23 mouse cellular contexts compared by ENCODE assay signal in genomic region chr6:144086096-144086810, GRCm38 (mm10).
DNase-seq lines count a peak whose midpoint lies in the region; ATAC-seq and TF ChIP-seq lines count a peak whose summit lies in the region.
"Had no signal": no experiment of that assay in that cellular context is flagged by ENCODE, and none has a peak within 500 bp of the region (broad histone marks: within the 10 kb centered on the region; RNA-seq: fewer than 3 reads in every experiment).

No protein-coding gene starts in this region.

- no peak overlapping the region for H3K9ac ChIP-seq in liver, adult 2 months (ENCODE audit: low read depth, low read length)
- H3K9ac ChIP-seq in liver, embryonic 11.5 days (ENCODE audit: low read depth, low read length) = no peak overlapping the region
- H3K9ac ChIP-seq in intestine, embryonic 15.5 days = no peak overlapping the region
- H3K9ac ChIP-seq in intestine, postnatal 0 days (ENCODE audit: low read depth, low read length) = no peak overlapping the region
- H3K9ac ChIP-seq: embryonic facial prominence, embryonic 12.5 days; forebrain, embryonic 13.5 days; forebrain, embryonic 15.5 days; forebrain, postnatal 0 days had no signal

- H3K4me1 ChIP-seq in liver, adult 2 months (ENCODE audit: control insufficient read depth, insufficient read depth, low read length) = peaks cover 25% of the 10 kb centered on the region
- no peaks in the 10 kb centered on the region for H3K4me1 ChIP-seq in liver, embryonic 11.5 days (replicated peaks; ENCODE audit: control insufficient read depth, insufficient read depth, low read length)
- no peaks in the 10 kb centered on the region for H3K4me1 ChIP-seq in intestine, embryonic 15.5 days (replicated peaks)
- no peaks in the 10 kb centered on the region for H3K4me1 ChIP-seq in intestine, postnatal 0 days (replicated peaks; ENCODE audit: control insufficient read depth, insufficient read depth, low read length)
- no peaks in the 10 kb centered on the region for H3K4me1 ChIP-seq in embryonic facial prominence, embryonic 10.5 days
- H3K4me1 ChIP-seq: forebrain, embryonic 15.5 days had no signal

- no peaks in the 10 kb centered on the region for H3K27me3 ChIP-seq in liver, adult 2 months (ENCODE audit: control insufficient read depth, insufficient read depth, low read length)
- no peaks in the 10 kb centered on the region for H3K27me3 ChIP-seq in liver, embryonic 11.5 days (replicated peaks; ENCODE audit: control insufficient read depth, insufficient read depth, low read length)
- H3K27me3 ChIP-seq in intestine, embryonic 15.5 days (replicated peaks) = no peaks in the 10 kb centered on the region
- H3K27me3 ChIP-seq in intestine, postnatal 0 days (replicated peaks; ENCODE audit: control insufficient read depth, insufficient read depth, low read length) = no peaks in the 10 kb centered on the region
- H3K27me3 ChIP-seq in embryonic facial prominence, embryonic 10.5 days (replicated peaks; ENCODE audit: low read depth, poor library complexity, severe bottlenecking) = no peaks in the 10 kb centered on the region
- H3K27me3 ChIP-seq: embryonic facial prominence, embryonic 12.5 days; forebrain, embryonic 13.5 days; forebrain, embryonic 15.5 days; Patski had no signal

- H3K4me3 ChIP-seq in liver, adult 2 months (ENCODE audit: insufficient read depth, low read depth, low read length) = no peak overlapping the region
- no peak overlapping the region for H3K4me3 ChIP-seq in liver, embryonic 11.5 days (ENCODE audit: low read depth, low read length)
- no peak overlapping the region for H3K4me3 ChIP-seq in intestine, embryonic 15.5 days (replicated peaks)
- no peak overlapping the region for H3K4me3 ChIP-seq in intestine, postnatal 0 days (ENCODE audit: low read depth, low read length)
- H3K4me3 ChIP-seq in embryonic facial prominence, embryonic 10.5 days = no peak overlapping the region
- H3K4me3 ChIP-seq: embryonic facial prominence, embryonic 12.5 days; forebrain, embryonic 13.5 days; forebrain, embryonic 15.5 days had no signal

- DNase-seq in liver, adult 2 months (ENCODE audit: extremely low read depth, low read depth, low spot score) = peak; percentile 85
- no peak for DNase-seq in liver, embryonic 11.5 days (ENCODE audit: low spot score)
- peak; percentile 57 for DNase-seq in adipocyte (ENCODE audit: low spot score)
- no peak for DNase-seq in embryonic facial prominence, embryonic 10.5 days (ENCODE audit: low spot score)
- DNase-seq in adrenal gland, postnatal 4 days (ENCODE audit: low spot score in 2 of 2) = no peak
- DNase-seq in embryo, embryonic 10.5 days (ENCODE audit: low spot score) = no peak
- DNase-seq: adrenal gland, adult 2 months; adrenal gland, postnatal 10 days; adrenal gland, postnatal 25 days; cerebellum, adult 11-12 months; cerebellum, adult 2 months; cerebellum, adult 9-10 months; cerebellum, postnatal 10 days; cerebellum, postnatal 25 days; embryo, embryonic 11 days; forebrain, postnatal 0 days had no signal

- no peak overlapping the region for H3K4me2 ChIP-seq in liver, embryonic 11.5 days
- H3K4me2 ChIP-seq in intestine, embryonic 15.5 days (replicated peaks) = no peak overlapping the region
- no peak overlapping the region for H3K4me2 ChIP-seq in intestine, postnatal 0 days (replicated peaks; ENCODE audit: low read depth)
- H3K4me2 ChIP-seq: embryonic facial prominence, embryonic 12.5 days; forebrain, embryonic 13.5 days; forebrain, embryonic 15.5 days had no signal

- TF ChIP-seq CTCF in liver, adult 2 months (IDR thresholded peaks at IDR 0.05; ENCODE audit: low read depth, low read length) = no peak
- TF ChIP-seq CTCF in intestine, postnatal 0 days (IDR thresholded peaks at IDR 0.05; ENCODE audit: low read depth) = no peak

- H3K79me2 ChIP-seq in liver, adult 2 months (ENCODE audit: control insufficient read depth, insufficient read depth, low read length) = peaks cover 13% of the 10 kb centered on the region; the same call in 1 of the 2 replicates

- no peaks in the 10 kb centered on the region for H3K9me3 ChIP-seq in liver, embryonic 11.5 days (ENCODE audit: control insufficient read depth, low read length)
- H3K9me3 ChIP-seq in intestine, embryonic 15.5 days = no peaks in the 10 kb centered on the region
- no peaks in the 10 kb centered on the region for H3K9me3 ChIP-seq in intestine, postnatal 0 days (ENCODE audit: control insufficient read depth)
- no peaks in the 10 kb centered on the region for H3K9me3 ChIP-seq in embryonic facial prominence, embryonic 10.5 days
- H3K9me3 ChIP-seq: embryonic facial prominence, embryonic 12.5 days; forebrain, embryonic 13.5 days; forebrain, embryonic 15.5 days had no signal

- no peak for TF ChIP-seq POLR2A in liver, adult 2 months (IDR thresholded peaks at IDR 0.05; ENCODE audit: extremely low read depth, insufficient read depth, low read length)

- WGBS in liver, adult 2 months = 18% methylated on average over 1 of the region's 1 CpGs
- 54% methylated on average over 1 of the region's 1 CpGs for WGBS in liver, embryonic 11.5 days
- 65% methylated on average over 1 of the region's 1 CpGs for WGBS in intestine, embryonic 15.5 days
- WGBS in intestine, postnatal 0 days = 46% methylated on average over 1 of the region's 1 CpGs
- 77% methylated on average over 1 of the region's 1 CpGs for WGBS in embryonic facial prominence, embryonic 10.5 days

- peak overlapping the region; percentile 72 for H3K27ac ChIP-seq in liver, adult 2 months (replicated peaks; ENCODE audit: insufficient read depth, low read depth, low read length)
- H3K27ac ChIP-seq in liver, embryonic 11.5 days (ENCODE audit: low read depth, low read length) = no peak overlapping the region
- H3K27ac ChIP-seq in intestine, embryonic 15.5 days = no peak overlapping the region
- H3K27ac ChIP-seq in intestine, postnatal 0 days (ENCODE audit: low read depth, low read length) = no peak overlapping the region
- no peak overlapping the region for H3K27ac ChIP-seq in embryonic facial prominence, embryonic 10.5 days (replicated peaks)
- H3K27ac ChIP-seq: embryonic facial prominence, embryonic 12.5 days; forebrain, embryonic 13.5 days; forebrain, embryonic 15.5 days had no signal

- H3K36me3 ChIP-seq in liver, adult 2 months (ENCODE audit: control insufficient read depth, insufficient read depth, low read length) = peaks cover 2% of the 10 kb centered on the region
- H3K36me3 ChIP-seq in liver, embryonic 11.5 days (ENCODE audit: control insufficient read depth, insufficient read depth, low read length) = no peaks in the 10 kb centered on the region
- no peaks in the 10 kb centered on the region for H3K36me3 ChIP-seq in intestine, embryonic 15.5 days
- H3K36me3 ChIP-seq in intestine, postnatal 0 days (ENCODE audit: control insufficient read depth, insufficient read depth) = no peaks in the 10 kb centered on the region
- H3K36me3 ChIP-seq in embryonic facial prominence, embryonic 10.5 days (replicated peaks) = peaks cover 13% of the 10 kb centered on the region
- H3K36me3 ChIP-seq: embryonic facial prominence, embryonic 12.5 days; forebrain, embryonic 15.5 days had no signal

- ATAC-seq in liver, embryonic 11.5 days (replicated peaks; ENCODE audit: low FRiP score) = no peak
- peak; percentile 56; the same call in 1 of the 2 replicates for ATAC-seq in intestine, embryonic 15.5 days
- peak; percentile 60; the same call in 1 of the 2 replicates for ATAC-seq in intestine, postnatal 0 days
- ATAC-seq: activated CD4-positive, CD25-positive, alpha-beta regulatory T cell, adult 4 months; forebrain, embryonic 13.5 days; forebrain, embryonic 15.5 days; forebrain, postnatal 0 days; Patski had no signal

Comparison
In these comparisons a context has a peak if more than half of its experiments do, and no peak if none do; other contexts are left out.
1. DNase-seq: peak in liver, adult 2 months (single experiment) and adipocyte (single experiment); none in liver, embryonic 11.5 days (single experiment), embryonic facial prominence, embryonic 10.5 days (single experiment), adrenal gland, postnatal 4 days (0 of 2) and embryo, embryonic 10.5 days (single experiment).